Mouse (Mus musculus): ENCODE results near the gene Wdr60.

DNA sequence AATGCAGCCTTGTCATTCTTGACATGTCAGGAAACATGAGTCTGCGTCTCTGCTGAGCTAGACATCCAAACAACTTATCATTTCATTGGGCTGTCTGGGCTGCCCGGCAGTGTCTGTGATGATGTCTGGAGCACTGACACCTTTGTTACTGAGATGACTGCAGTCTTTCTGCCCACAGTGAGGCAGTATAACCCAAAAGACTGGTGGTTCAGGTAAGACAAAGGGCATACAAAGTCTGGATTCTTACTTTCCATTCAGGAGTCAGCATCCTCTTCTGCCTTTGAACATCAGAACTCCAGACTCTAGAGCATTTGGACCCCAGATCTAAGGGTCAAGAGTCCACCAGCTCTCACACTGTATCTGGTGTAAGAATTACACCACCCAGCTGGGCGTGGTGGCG is 27.5 kb downstream of the Wdr60 start:
- TF ChIP-seq CTCF (IDR thresholded peaks at IDR 0.05; ENCODE audit: insufficient read depth, low read depth, low read length) (no peak), POLR2A (IDR thresholded peaks at IDR 0.05; ENCODE audit: insufficient read depth, low read depth, low read length) (no peak)
